Mouse (Mus musculus) T-helper 17 cell (primary cell): Measurements from ENCODE around the gene Ccdc50.

ENCODE experiments used
- in situ Hi-C, 2 experiments: fragments of 300-600 bp; cut with MboI, MseI; formaldehyde crosslinking; loops; 1 replicate in 1 of 2; 2 replicates in 1 of 2; pipeline ENCODE4 v1.15.1; 2025; ENCODE audit warnings: high pct_unique_total_duplicates in 2 of 2

Gene Ccdc50

DNA sequence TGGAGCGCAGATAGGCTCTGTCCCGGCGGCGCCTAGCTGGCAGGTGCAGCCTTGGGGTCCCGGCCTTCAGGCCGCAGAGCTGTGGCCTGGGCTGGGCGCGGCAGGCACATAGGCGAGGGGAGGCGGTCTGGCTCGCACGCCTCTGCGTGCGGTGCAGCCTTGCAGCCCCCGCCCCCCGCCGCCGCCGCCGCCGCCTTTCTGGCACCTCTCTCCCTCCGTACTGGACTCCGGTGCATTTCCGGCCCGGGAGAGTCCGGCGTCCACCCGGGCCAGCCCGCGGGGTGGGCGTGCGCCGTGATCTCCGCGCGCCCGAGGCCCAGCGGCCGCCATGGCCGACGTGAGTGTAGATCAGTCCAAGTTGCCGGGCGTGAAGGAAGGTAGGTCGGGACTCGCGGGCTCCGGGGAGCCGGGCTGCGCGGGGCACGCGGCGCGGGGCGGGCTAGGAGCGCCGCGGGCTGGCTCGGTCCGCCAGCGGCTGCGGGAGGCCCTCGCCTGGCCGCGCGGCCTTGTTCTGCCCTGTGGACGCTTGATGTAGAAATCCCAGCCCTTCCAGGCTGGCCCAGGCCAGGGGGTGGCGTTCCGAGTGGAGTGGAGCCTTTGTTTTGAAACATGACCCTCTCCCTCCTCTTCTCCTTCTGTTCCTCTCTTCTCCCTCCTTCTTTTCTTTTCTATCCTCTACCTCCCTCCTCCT, at the start of gene Ccdc50:
Gene Ccdc50, plus strand, starts transcription at position 109 of the 691 bp plus-strand sequence.
- in situ Hi-C loops, result loop anchor here in 1 of 2 experiments (5.0 kb wide), 1 partner anchor 42 kb away; no protein-coding TSS in a partner anchor

DNA sequence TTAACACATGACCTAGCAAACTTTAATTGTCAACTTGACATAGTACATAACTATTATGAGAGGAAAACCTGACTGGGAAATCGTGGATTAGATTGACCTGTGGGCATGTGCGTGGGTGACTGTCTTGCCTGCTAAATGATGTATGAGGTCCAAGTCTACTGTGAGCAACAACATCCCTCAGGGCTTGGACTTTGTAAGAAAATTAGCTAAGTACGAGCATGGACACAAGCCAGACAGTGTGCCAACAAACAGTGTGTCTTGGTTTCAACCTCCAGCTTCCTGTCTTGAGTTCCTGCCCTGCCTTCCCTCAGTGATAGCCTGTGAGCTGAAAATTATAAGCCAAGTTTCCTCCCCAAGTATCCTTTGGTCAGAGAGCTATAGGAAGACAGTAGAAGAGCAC, 41.1 kb upstream of the Ccdc50 start:
- in situ Hi-C loops, result loop anchor here (5.0 to 25.0 kb wide), 2 partner anchors 40 to 760 kb away; partner anchors contain the start of genes Ccdc50 (in 1 of the 2) and Il1rap (in 1 of the 2)

- in situ Hi-C loops, result loop anchor here (5.0 to 25.0 kb wide), 2 partner anchors 39 to 761 kb away; partner anchors contain the start of genes Ccdc50 (in 1 of the 2) and Il1rap (in 1 of the 2)
These were observed 40.3 kb upstream of the Ccdc50 start for GRCm38 (mm10) chr16:27348359-27348758.

GRCm38 (mm10) chr16:27349235-27349634, 39.4 kb upstream of the Ccdc50 start:
- in situ Hi-C loops, result loop anchor here (5.0 to 25.0 kb wide), 2 partner anchors 38 to 762 kb away; partner anchors contain the start of genes Ccdc50 (in 1 of the 2) and Il1rap (in 1 of the 2)

DNA sequence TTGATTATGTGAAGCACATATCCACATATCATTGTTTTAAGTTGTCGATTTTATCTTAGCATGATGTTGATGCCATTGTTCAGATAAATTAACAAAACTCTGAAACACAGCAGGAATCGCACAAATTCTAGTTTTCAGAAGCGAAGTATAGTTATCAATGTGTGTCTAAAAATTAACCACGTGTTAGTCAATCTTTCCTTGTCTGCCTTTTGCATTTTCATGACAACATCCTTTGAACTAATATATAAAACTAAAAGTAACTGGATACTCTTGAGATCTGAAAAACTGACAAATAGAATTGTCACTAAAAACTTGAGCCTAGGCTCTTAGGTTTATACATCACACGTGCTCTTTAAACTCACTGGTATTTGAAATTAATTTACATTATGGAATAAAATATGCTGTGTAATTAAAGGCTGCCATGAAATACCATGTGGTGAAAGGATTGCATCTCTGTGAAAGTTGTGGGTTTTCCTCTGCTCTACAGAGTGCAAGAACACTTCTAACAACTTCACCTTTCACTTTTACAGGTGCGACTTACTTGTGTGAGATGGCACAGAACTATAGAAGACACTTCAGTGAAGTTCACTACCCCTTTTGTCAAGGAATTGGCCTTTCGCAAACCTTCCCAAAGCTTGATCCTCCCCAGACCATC, 38.7 kb upstream of the Ccdc50 start:
- in situ Hi-C loops, result loop anchor here (5.0 to 25.0 kb wide), 3 partner anchors 37 to 763 kb away; partner anchors contain the start of genes Ccdc50 (in 1 of the 2) and Il1rap (in 1 of the 2)

GRCm38 (mm10) chr16:27354464-27354863, 34.2 kb upstream of the Ccdc50 start:
- in situ Hi-C loops, result loop anchor here in 1 of 2 experiments (5.0 kb wide), 1 partner anchor 43 kb away; no protein-coding TSS in a partner anchor

DNA sequence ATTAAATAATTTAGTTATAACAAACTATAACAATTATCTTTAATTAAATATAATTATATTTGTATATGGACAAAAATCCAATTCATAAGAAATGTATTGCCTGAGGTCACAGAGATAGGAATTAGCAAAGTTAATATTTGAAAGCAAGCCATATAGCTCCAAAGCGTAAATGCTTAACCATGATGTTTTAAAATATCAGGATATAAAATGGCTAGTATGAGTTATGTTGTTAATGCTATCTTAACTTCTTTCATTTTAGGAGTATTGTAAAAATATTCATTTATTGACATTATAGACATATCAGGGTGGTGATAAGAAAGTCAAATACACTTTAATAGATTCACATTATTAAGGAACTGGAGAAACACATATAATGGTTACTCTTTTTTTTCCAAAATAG, 28.6 kb upstream of the Ccdc50 start:
- in situ Hi-C loops, result no loop called here

GRCm38 (mm10) chr16:27370191-27370590, 18.5 kb upstream of the Ccdc50 start, which contains the start of gene Uts2b:
Uts2b (minus strand) TSS chr16:27370239.
- in situ Hi-C loops, result no loop called here

- in situ Hi-C loops, result no loop called here
These were observed 18.0 kb upstream of the Ccdc50 start for GRCm38 (mm10) chr16:27370700-27371099.

DNA sequence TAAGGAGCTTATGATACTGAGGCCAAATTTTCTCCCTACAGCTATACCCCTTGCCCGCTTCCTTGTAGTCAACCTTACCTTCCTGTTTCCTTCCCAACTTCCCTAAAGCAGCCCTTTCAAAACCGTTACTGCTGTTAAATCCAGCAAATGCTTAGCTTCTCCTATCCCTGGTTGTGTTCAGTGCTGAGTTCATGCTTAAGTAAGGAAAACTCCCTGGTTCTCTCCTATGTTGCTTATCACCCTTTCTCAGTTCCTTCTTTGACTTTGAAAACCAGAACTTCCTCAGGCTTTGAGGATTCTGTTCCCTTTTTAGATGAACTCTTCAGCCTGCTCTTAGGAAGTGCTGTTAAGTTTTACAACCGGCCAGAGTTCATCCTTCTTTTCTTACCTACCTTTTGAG, 14.5 kb upstream of the Ccdc50 start:
- in situ Hi-C loops, result no loop called here

DNA sequence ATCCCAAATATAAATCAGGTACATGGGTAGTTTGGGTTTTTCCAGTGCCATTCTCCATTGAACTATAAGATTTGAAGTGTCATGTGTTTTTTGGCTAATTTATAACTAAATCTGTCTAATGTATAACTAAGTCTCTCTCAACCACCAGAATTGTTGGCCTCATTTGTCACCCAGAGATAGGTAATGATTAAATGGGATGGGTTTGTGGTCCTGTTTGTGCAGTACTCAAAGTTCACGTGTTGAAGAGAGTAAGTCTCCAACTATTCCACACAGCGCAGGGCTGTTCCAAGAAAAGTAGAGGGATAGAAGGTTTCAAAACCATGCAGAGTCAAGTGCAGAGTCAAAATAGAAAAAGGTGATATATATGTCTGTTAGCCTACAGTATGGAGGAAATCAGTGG, 13.4 kb upstream of the Ccdc50 start:
- in situ Hi-C loops, result no loop called here

GRCm38 (mm10) chr16:27376556-27376955, 12.1 kb upstream of the Ccdc50 start:
- in situ Hi-C loops, result no loop called here

DNA sequence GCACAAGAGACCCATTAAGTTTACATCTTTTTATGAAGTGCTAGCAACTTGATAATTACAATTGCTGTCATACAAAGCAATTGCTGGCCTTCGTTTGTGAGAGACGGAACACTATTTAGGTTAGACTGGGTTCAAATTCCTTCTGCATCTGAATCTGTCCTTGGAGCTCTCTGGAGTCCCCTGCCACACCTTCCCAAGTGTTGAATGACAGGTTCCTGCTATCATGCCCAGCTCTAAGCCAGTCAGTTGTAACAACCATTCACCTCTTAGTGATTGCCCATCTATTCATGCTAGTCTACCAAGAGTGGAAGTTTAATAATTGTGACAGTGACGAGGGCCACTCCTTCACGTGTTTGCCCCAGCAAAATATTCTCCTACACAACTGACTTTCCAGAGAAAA, 6.5 kb upstream of the Ccdc50 start:
- in situ Hi-C loops, result no loop called here

GRCm38 (mm10) chr16:27384893-27385603, 3.6 kb upstream of the Ccdc50 start:
- in situ Hi-C loops, result loop anchor here in 1 of 2 experiments (5.0 kb wide), 1 partner anchor 38 kb away; no protein-coding TSS in a partner anchor

DNA sequence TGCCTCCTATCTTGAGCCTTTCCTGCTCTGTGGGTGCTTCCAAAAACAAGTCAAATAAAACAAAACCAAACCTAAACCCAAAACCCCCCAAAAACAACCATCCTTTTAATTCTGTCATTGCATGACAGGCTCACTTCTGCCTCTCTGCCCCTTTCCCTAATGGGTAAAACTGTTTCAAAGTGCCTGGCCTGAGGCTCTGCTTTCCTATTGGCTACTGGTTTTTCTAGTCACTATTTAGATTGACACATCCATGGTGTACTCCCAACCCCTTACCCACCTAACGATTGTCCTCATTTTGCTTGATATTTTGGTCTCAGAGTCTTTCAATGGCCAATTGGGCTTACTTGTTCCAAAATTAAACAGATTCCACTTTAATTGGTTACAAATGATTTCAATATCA, 3.0 kb upstream of the Ccdc50 start:
- in situ Hi-C loops, result loop anchor here in 1 of 2 experiments (5.0 kb wide), 1 partner anchor 38 kb away; no protein-coding TSS in a partner anchor

DNA sequence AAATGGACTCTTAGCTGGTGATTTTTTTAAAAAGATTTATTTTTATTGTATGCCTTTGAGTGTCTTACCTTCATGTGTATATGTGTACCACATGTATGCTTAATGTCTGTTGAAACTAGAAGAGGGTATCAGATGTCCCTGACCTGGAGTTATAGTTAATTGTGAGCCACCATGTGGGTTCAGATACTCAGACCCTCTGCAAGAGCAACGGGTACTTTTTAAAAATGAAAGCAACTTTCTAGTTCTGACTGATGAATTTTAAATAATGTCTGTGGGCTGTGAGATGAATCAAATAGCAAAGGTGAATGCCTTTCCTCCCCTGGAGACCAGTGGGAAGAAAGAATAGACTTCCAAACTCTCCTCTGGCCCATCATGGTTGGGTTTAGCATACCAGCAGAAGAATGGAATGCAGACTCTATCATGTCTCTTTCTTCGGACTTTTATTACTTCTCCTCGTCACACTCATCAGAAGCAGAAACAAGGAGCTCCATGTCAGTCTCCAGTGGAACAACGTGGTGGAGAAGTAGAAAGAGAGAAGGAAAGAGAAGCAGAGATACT, 1.7 kb upstream of the Ccdc50 start:
- in situ Hi-C loops, result loop anchor here in 1 of 2 experiments (5.0 kb wide), 1 partner anchor 40 kb away; no protein-coding TSS in a partner anchor

DNA sequence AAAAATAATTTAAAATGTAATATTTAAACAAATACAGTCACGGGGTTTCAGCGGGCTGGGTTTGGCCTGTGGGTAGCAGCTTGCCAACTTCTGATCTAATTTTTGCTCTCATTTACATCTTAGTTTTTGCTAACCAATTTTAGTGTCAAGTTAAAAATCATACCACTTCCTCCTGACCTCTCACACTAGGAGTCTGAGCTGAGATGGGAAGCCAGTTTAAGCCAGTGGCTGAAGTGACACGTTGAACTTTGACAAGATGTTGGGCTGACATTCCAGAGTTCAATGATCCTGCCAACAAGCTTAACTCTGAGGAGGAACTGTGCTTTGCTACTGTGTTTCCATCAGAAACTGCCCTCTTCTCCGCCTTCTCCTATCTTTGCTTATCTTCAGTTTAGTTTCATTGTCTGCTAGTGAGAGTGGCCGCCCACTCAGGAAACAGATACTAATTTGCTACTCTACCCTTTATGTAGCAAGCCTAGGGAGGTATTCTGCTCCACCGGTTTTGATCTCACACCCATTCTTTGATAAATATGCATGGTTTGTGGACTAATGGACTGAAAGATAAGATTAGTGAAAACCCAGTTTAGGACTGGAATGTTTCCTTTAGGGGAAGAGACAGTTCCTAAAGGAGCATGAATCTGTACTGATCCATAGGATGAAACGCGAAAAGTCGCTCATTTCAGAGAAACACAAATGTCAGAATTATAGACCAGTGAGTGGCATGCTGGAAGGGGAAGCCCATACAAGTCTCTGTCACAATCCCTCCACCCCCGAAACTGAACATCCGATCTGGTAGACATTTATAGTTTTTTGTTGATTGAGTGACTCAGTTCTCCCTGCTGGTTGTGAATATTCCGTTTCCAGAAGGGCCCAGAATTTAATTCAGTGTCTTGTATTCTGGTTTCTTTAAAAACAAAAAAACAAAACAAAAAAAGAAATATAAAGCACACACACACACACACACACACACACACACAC, 746 bp upstream of the Ccdc50 start:
- in situ Hi-C loops, result loop anchor here in 1 of 2 experiments (5.0 kb wide), 1 partner anchor 41 kb away; no protein-coding TSS in a partner anchor

DNA sequence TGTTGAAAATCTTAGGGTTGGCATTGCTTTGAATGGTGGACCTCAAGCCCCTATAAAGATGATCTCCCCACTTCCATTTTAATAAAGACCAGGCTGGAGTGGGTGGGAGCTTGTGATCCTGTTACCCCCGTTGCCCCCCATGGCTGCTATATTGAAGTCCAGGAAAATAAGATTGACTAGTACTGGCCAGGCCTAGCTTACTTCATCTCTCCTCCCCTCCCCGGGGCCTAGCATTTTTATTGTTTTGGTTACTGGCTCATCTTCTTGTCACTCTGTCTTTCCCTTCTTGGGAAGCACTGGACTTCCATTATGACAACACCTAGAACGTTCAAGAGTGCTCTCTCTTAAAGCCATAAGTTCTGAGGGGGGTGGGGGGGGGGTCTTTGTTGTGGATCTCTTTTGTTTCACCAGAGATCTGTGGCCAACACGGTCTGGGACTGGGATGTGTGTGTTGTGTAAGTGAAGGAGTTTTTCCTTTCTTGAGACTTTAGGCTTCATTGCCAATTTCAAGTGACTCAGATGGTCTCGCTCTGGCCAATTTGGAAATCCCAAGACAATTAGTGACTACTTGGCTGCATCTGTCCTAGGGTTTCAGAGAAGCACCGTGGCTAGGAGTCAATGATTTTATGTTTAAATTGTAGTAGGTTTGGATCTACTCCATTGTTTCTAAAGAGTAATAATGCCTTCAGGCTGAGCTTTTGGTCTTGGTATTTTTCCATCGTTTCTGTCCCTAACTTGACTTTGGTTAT, 1.0 kb downstream of the Ccdc50 start:
- in situ Hi-C loops, result loop anchor here in 1 of 2 experiments (5.0 kb wide), 1 partner anchor 42 kb away; no protein-coding TSS in a partner anchor

GRCm38 (mm10) chr16:27390306-27390705, 1.6 kb downstream of the Ccdc50 start:
- in situ Hi-C loops, result no loop called here
